9 mouse cellular contexts compared by ENCODE assay signal in the genomic region with DNA sequence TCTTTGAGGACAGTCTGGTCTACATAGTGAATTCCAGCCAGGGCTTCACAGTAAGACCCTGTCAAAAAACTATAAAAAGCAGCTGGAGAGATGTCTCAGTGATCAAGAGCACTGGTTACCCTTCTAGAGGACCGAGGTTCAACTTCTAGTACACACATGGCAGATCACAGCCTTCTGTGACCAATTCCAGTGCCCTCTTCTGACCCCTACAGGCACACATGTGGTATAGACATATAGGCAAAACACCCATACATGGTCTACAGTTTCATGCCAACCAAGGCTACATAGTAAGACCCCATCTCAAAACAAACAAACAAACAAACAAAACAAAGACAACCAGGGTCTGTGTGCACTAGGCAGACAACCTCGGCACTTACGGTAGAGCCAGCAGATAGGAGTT. TPM values are rescaled to one million over a fixed set of nuclear protein-coding genes. Genes with fewer than 3 reads are reported as not detected.
DNase-seq lines count a peak whose midpoint lies in the region; ATAC-seq and TF ChIP-seq lines count a peak whose summit lies in the region.
"Had no signal": no experiment of that assay in that cellular context is flagged by ENCODE, and none has a peak within 500 bp of the region (broad histone marks: within the 10 kb centered on the region; RNA-seq: fewer than 3 reads in every experiment).

No protein-coding gene starts in this region.

- no peak overlapping the region for H3K4me3 ChIP-seq in forebrain, embryonic 14.5 days (ENCODE audit: low read depth, low read length)
- H3K4me3 ChIP-seq in forebrain, embryonic 15.5 days: no peak overlapping the region
- no peak overlapping the region for H3K4me3 ChIP-seq in lung, postnatal 0 days (ENCODE audit: low read depth, low read length)

- no peak overlapping the region for H3K27ac ChIP-seq in forebrain, embryonic 14.5 days (ENCODE audit: low read depth, low read length)
- no peak overlapping the region for H3K27ac ChIP-seq in forebrain, embryonic 15.5 days (replicated peaks)
- H3K27ac ChIP-seq in lung, postnatal 0 days (ENCODE audit: low read length): no peak overlapping the region

- peak; percentile 56 for DNase-seq in forebrain, embryonic 14.5 days (ENCODE audit: low spot score)
- peak; percentile 61 for DNase-seq in lung, postnatal 0 days (ENCODE audit: low spot score)
- DNase-seq in lung, postnatal 14 days: no peak
- peak; percentile 56 for DNase-seq in c-Kit-positive CD71-positive TER-119-positive erythroid progenitor cells, embryonic 14.5 days (ENCODE audit: low spot score)
- DNase-seq in retina, postnatal 1 day: peak; percentile 70
- DNase-seq in right cerebral cortex, postnatal 25 days: no peak
- no peak for DNase-seq in cerebellum, postnatal 25 days
- DNase-seq: heart, postnatal 14 days had no signal

- ATAC-seq in forebrain, embryonic 14.5 days: no peak
- no peak for ATAC-seq in forebrain, embryonic 15.5 days (replicated peaks)
- no peak for ATAC-seq in lung, postnatal 0 days

- peaks cover 17% of the 10 kb centered on the region for H3K4me1 ChIP-seq in forebrain, embryonic 14.5 days (ENCODE audit: control insufficient read depth, insufficient read depth, low read length)
- H3K4me1 ChIP-seq in forebrain, embryonic 15.5 days: peaks cover 44% of the 10 kb centered on the region
- H3K4me1 ChIP-seq in lung, postnatal 0 days (ENCODE audit: insufficient read depth, low read depth, low read length): peaks cover 5% of the 10 kb centered on the region; the same call in 1 of the 2 replicates

- H3K9me3 ChIP-seq in forebrain, embryonic 14.5 days (replicated peaks; ENCODE audit: control insufficient read depth, low read length): no peaks in the 10 kb centered on the region
- no peaks in the 10 kb centered on the region for H3K9me3 ChIP-seq in forebrain, embryonic 15.5 days
- no peaks in the 10 kb centered on the region for H3K9me3 ChIP-seq in lung, postnatal 0 days (ENCODE audit: low read length)

- no peak overlapping the region for H3K9ac ChIP-seq in forebrain, embryonic 14.5 days (ENCODE audit: low read length)
- H3K9ac ChIP-seq in forebrain, embryonic 15.5 days (replicated peaks): no peak overlapping the region
- no peak overlapping the region for H3K9ac ChIP-seq in lung, postnatal 0 days (replicated peaks; ENCODE audit: low read depth)

- TF ChIP-seq CTCF in lung, postnatal 0 days (IDR thresholded peaks at IDR 0.05): peak; percentile 75

- peaks cover 46% of the 10 kb centered on the region for H3K36me3 ChIP-seq in forebrain, embryonic 14.5 days (ENCODE audit: control insufficient read depth, insufficient read depth, low read length)
- peaks cover 14% of the 10 kb centered on the region for H3K36me3 ChIP-seq in forebrain, embryonic 15.5 days
- no peaks in the 10 kb centered on the region for H3K36me3 ChIP-seq in lung, postnatal 0 days (ENCODE audit: insufficient read depth, low read length)

- H3K4me2 ChIP-seq in forebrain, embryonic 14.5 days (ENCODE audit: low read length): no peak overlapping the region
- H3K4me2 ChIP-seq in forebrain, embryonic 15.5 days (replicated peaks): no peak overlapping the region
- H3K4me2 ChIP-seq in lung, postnatal 0 days (replicated peaks; ENCODE audit: low read depth, low read length): no peak overlapping the region

- H3K27me3 ChIP-seq in forebrain, embryonic 14.5 days (replicated peaks; ENCODE audit: control insufficient read depth, insufficient read depth, low read length): no peaks in the 10 kb centered on the region
- no peaks in the 10 kb centered on the region for H3K27me3 ChIP-seq in forebrain, embryonic 15.5 days
- no peaks in the 10 kb centered on the region for H3K27me3 ChIP-seq in lung, postnatal 0 days (replicated peaks; ENCODE audit: insufficient read depth, low read length)

- WGBS in forebrain, embryonic 14.5 days: 70% methylated on average over 3 of the region's 3 CpGs
- WGBS in forebrain, embryonic 15.5 days: 68% methylated on average over 3 of the region's 3 CpGs
- WGBS in lung, postnatal 0 days: 58% methylated on average over 3 of the region's 3 CpGs

- TF ChIP-seq EP300 in lung, postnatal 0 days (IDR thresholded peaks at IDR 0.05): no peak

RNA-seq across cellular contexts. Expression of gene Wrap53, which starts 4.8 kb away (rescaled TPM):
- 24.6 and 29.3 TPM in 2 replicates for polyA plus RNA-seq in forebrain, embryonic 14.5 days (2014; fragmentation: Nextera tagmentation; extraction: Ambion mirVana)
- 26.3 and 27.2 TPM in 2 replicates for polyA plus RNA-seq in forebrain, embryonic 15.5 days (2015; fragmentation: Nextera tagmentation; extraction: Ambion mirVana)
- 13.8 and 14.3 TPM in 2 replicates for polyA plus RNA-seq in lung, postnatal 0 days (2015; fragmentation: Nextera tagmentation; extraction: Ambion mirVana)

RNA-seq across cellular contexts. Expression of gene Trp53, which starts 4.9 kb away (rescaled TPM):
- 111 and 113 TPM in 2 replicates for polyA plus RNA-seq in forebrain, embryonic 14.5 days (2014; fragmentation: Nextera tagmentation; extraction: Ambion mirVana)
- 112 and 115 TPM in 2 replicates for polyA plus RNA-seq in forebrain, embryonic 15.5 days (2015; fragmentation: Nextera tagmentation; extraction: Ambion mirVana)
- 39.8 and 50.6 TPM in 2 replicates for polyA plus RNA-seq in lung, postnatal 0 days (2015; fragmentation: Nextera tagmentation; extraction: Ambion mirVana)

RNA-seq across cellular contexts. Expression of gene Efnb3, which starts 15.2 kb away (rescaled TPM):
- 38.6 and 48.2 TPM in 2 replicates for polyA plus RNA-seq in forebrain, embryonic 14.5 days (2014; fragmentation: Nextera tagmentation; extraction: Ambion mirVana)
- 107 and 114 TPM in 2 replicates for polyA plus RNA-seq in forebrain, embryonic 15.5 days (2015; fragmentation: Nextera tagmentation; extraction: Ambion mirVana)
- polyA plus RNA-seq in lung, postnatal 0 days (2015; fragmentation: Nextera tagmentation; extraction: Ambion mirVana): 0.80 and 1.0 TPM in 2 replicates

RNA-seq across cellular contexts. Expression of gene Dnah2, which starts 26.3 kb away (rescaled TPM):
- 2.7 and 3.8 TPM in 2 replicates for polyA plus RNA-seq in forebrain, embryonic 14.5 days (2014; fragmentation: Nextera tagmentation; extraction: Ambion mirVana)
- polyA plus RNA-seq in forebrain, embryonic 15.5 days (2015; fragmentation: Nextera tagmentation; extraction: Ambion mirVana): 2.7 and 3.1 TPM in 2 replicates
- 1.3 and 2.2 TPM in 2 replicates for polyA plus RNA-seq in lung, postnatal 0 days (2015; fragmentation: Nextera tagmentation; extraction: Ambion mirVana)

RNA-seq across cellular contexts. Expression of gene Atp1b2, which starts 30.5 kb away (rescaled TPM):
- 22.0 and 31.5 TPM in 2 replicates for polyA plus RNA-seq in forebrain, embryonic 14.5 days (2014; fragmentation: Nextera tagmentation; extraction: Ambion mirVana)
- polyA plus RNA-seq in forebrain, embryonic 15.5 days (2015; fragmentation: Nextera tagmentation; extraction: Ambion mirVana): 22.2 and 25.9 TPM in 2 replicates
- polyA plus RNA-seq in lung, postnatal 0 days (2015; fragmentation: Nextera tagmentation; extraction: Ambion mirVana): 7.5 and 8.1 TPM in 2 replicates

Comparison
In these comparisons a context has a peak if more than half of its experiments do, and no peak if none do; other contexts are left out.
1. DNase-seq: peak in forebrain, embryonic 14.5 days (single experiment), lung, postnatal 0 days (single experiment), c-Kit-positive CD71-positive TER-119-positive erythroid progenitor cells, embryonic 14.5 days (single experiment) and retina, postnatal 1 day (single experiment); none in lung, postnatal 14 days (single experiment), right cerebral cortex, postnatal 25 days (single experiment) and cerebellum, postnatal 25 days (0 of 2).
2. RNA of gene Efnb3, which starts 15.2 kb away (polyA plus RNA-seq): 107 to 114 TPM in forebrain, embryonic 15.5 days and 38.6 to 48.2 TPM in forebrain, embryonic 14.5 days; 0.80 to 1.0 TPM in lung, postnatal 0 days; every median in the first group is over 10 times any median in the second.